Mouse (Mus musculus): ENCODE measurements around the gene Pbld2. TPM values are rescaled to one million over a fixed set of nuclear protein-coding genes. Genes with fewer than 3 reads are reported as not detected.

Pbld2 gene
- polyA plus RNA-seq, 1 experiment from 2014 or later: 1.3 TPM

- peak overlapping the region; percentile 32; the same call in 1 of the 2 replicates for H3K9ac ChIP-seq
- no peak for ATAC-seq (ENCODE audit: low FRiP score)
- H3K4me1 ChIP-seq: peaks cover 35% of the 10 kb centered on the region
- WGBS: 34% methylated on average over 6 of the region's 6 CpGs
- H3K27ac ChIP-seq: peak overlapping the region; percentile 100
- H3K9me3 ChIP-seq (replicated peaks): no peaks in the 10 kb centered on the region
- H3K4me2 ChIP-seq (replicated peaks): peak overlapping the region; percentile 76
- no peaks in the 10 kb centered on the region for H3K27me3 ChIP-seq
- H3K4me3 ChIP-seq: 0 out of 2 replicates have a peak overlapping the region, but pooled peaks have one; percentile 0
- no peaks in the 10 kb centered on the region for H3K36me3 ChIP-seq
Measured at GRCm38 (mm10) chr10:63026795-63027160, 2.7 kb downstream of the Pbld2 start.

DNA sequence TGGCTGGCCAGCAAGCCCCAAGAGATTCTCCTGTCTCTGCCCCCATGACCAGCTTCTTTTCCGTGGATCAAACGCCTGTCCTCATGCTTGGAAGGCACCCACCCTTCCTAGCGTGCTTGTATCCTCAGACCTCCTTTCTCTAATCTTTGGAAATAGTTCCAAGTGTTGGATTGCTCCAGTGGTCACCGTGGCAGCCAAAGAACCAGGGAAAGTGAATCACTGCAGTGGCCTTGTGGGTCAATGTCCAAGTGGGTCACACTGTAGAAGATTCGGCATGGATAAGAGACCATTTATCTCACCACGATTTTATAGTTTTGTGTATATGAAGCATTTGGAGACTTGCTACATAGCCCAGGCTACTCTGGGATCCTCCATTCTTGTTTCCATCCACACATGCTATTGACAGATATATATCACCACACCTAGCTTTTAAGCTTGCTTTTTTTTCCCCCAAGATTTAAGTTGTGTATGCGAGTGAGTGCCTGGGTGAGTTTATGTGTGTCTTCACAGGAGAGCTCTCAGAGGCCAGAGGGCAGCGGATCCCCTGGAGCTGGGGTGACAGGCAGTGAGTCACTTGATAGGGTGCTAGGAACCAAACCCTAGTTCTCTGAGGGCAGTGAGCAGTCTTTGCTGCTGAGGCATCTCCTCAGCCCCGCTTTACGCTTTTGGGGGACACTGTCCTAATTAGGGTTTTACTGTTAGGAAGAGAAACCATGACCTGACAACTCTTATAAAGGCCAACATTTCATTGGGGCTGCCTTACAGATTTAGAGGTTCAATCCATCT is 3.5 kb downstream of the Pbld2 start:
- peak overlapping the region; percentile 100 for H3K27ac ChIP-seq
- peaks cover 32% of the 10 kb centered on the region for H3K4me1 ChIP-seq
- H3K9ac ChIP-seq: peak overlapping the region; percentile 13; the same call in 1 of the 2 replicates
- H3K27me3 ChIP-seq: no peaks in the 10 kb centered on the region
- 85% methylated on average over 10 of the region's 10 CpGs for WGBS
- H3K36me3 ChIP-seq: no peaks in the 10 kb centered on the region
- no peak for ATAC-seq (ENCODE audit: low FRiP score)
- no peak overlapping the region for H3K4me3 ChIP-seq
- no peaks in the 10 kb centered on the region for H3K9me3 ChIP-seq (replicated peaks)
- H3K4me2 ChIP-seq (replicated peaks): 0 out of 2 replicates have a peak overlapping the region, but pooled peaks have one; percentile 76

GRCm38 (mm10) chr10:63028396-63028795 is 4.3 kb downstream of the Pbld2 start:
- H3K27me3 ChIP-seq: no peaks in the 10 kb centered on the region
- no peak overlapping the region for H3K4me2 ChIP-seq (replicated peaks)
- H3K4me1 ChIP-seq: peaks cover 32% of the 10 kb centered on the region
- 51% methylated on average over 4 of the region's 4 CpGs for WGBS
- H3K4me3 ChIP-seq: no peak overlapping the region
- H3K27ac ChIP-seq: peak overlapping the region; percentile 100
- H3K36me3 ChIP-seq: no peaks in the 10 kb centered on the region
- no peak for ATAC-seq (ENCODE audit: low FRiP score)
- H3K9ac ChIP-seq: 0 out of 2 replicates have a peak overlapping the region, but pooled peaks have one; percentile 2
- no peaks in the 10 kb centered on the region for H3K9me3 ChIP-seq (replicated peaks)

DNA sequence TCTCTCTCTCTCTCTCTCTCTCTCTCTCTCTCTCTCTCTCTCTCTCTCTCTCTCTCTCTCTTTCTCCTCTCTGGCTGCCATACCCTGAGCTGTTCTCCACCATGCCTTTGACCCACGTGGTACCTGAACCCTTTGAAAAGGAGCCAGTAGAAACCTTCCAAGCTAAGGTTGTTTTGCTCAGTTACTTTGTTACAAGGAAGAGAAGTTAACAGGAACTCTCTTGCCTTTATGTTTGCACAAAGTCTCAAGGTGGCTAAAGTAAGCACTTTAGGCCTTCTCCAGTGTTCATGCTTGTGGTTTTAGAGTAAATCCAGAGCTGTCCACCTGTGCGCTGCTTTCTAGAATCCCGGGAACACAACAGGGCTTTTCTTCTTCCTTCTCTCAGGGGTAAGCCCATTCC is 8.2 kb downstream of the Pbld2 start:
- no peak overlapping the region for H3K4me2 ChIP-seq (replicated peaks)
- H3K27me3 ChIP-seq: no peaks in the 10 kb centered on the region
- peaks cover 13% of the 10 kb centered on the region; the same call in 1 of the 2 replicates for H3K4me1 ChIP-seq
- no peak for ATAC-seq (ENCODE audit: low FRiP score)
- H3K4me3 ChIP-seq: no peak overlapping the region
- no peaks in the 10 kb centered on the region for H3K36me3 ChIP-seq
- H3K27ac ChIP-seq: no peak overlapping the region
- H3K9me3 ChIP-seq (replicated peaks): no peaks in the 10 kb centered on the region
- no peak overlapping the region for H3K9ac ChIP-seq
- WGBS: 74% methylated on average over 3 of the region's 3 CpGs

DNA sequence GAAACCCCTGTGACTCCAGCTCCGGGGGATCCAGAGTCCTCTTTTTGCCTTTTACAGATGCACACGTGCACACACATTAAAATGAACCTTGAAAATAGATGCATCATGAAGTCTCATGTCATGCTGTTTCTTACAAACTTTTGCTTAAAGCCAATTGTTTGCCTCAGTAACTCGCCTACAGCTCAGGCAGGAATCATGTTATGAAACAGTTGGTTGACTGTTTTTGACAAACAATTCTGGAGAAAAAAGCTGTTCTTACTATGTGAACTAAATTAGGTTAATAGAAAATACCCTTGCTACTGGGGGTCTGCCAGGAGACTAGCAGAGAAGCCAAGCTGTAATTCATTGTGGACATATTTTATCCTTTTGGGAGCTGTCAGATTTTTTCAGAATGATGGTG is 8.8 kb downstream of the Pbld2 start:
- no peaks in the 10 kb centered on the region for H3K36me3 ChIP-seq
- no peak overlapping the region for H3K4me3 ChIP-seq
- H3K4me2 ChIP-seq (replicated peaks): no peak overlapping the region
- 0 out of 2 replicates have a peak, but pooled peaks cover 10% of the 10 kb centered on the region for H3K4me1 ChIP-seq
- H3K9me3 ChIP-seq (replicated peaks): no peaks in the 10 kb centered on the region
- WGBS: 71% methylated on average over 3 of the region's 3 CpGs
- H3K27ac ChIP-seq: no peak overlapping the region
- no peaks in the 10 kb centered on the region for H3K27me3 ChIP-seq
- no peak for ATAC-seq (ENCODE audit: low FRiP score)
- H3K9ac ChIP-seq: no peak overlapping the region

DNA sequence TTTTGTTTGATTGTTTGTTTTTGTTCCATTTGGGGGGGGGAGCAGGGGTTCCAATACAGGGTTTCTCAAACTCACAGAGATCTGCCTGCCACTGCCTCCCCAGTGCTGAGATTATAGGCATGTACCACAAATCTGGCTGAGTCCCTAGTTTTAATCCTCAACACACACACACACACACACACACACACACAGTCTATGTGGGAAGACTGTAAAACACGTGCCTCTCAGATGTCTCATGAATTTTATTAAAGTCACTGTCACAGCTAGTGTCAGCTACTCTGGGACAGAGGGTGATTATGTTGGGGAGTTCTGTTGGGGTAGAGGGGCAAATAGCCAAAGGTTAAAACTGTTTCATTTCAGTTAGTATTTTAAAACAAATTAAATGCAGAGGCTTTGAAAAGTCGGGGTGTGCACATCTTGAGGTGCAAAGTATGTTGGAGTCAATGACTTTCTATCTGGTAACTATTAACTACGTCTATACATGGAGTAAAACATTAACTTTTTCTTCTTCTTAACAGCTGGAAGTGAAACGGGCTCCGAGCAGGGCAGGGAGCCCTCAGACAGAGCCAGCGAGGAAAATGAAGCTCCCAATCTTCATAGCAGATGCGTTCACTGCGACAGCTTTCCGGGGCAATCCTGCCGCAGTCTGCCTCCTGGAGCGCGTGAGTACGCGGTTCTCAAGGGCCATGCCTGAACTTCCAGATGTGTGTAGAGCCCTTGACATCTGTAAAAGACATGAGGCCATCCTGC is 14.6 kb downstream of the Pbld2 start:
- WGBS: 63% methylated on average over 14 of the region's 14 CpGs
- H3K27ac ChIP-seq: no peak overlapping the region
- H3K9me3 ChIP-seq (replicated peaks): no peaks in the 10 kb centered on the region
- H3K4me2 ChIP-seq (replicated peaks): no peak overlapping the region
- H3K36me3 ChIP-seq: no peaks in the 10 kb centered on the region
- no peak overlapping the region for H3K9ac ChIP-seq
- no peak overlapping the region for H3K4me3 ChIP-seq
- ATAC-seq (ENCODE audit: low FRiP score): no peak
- H3K27me3 ChIP-seq: no peaks in the 10 kb centered on the region
- H3K4me1 ChIP-seq: no peaks in the 10 kb centered on the region

GRCm38 (mm10) chr10:63039867-63040628 is 15.9 kb downstream of the Pbld2 start:
- 84% methylated on average over 5 of the region's 5 CpGs for WGBS

GRCm38 (mm10) chr10:63043154-63043553 is 19.0 kb downstream of the Pbld2 start:
- ATAC-seq (ENCODE audit: low FRiP score): no peak
- no peaks in the 10 kb centered on the region for H3K4me1 ChIP-seq
- no peaks in the 10 kb centered on the region for H3K9me3 ChIP-seq (replicated peaks)
- H3K4me3 ChIP-seq: no peak overlapping the region
- 69% methylated on average over 3 of the region's 3 CpGs for WGBS
- H3K4me2 ChIP-seq (replicated peaks): no peak overlapping the region
- H3K27me3 ChIP-seq: no peaks in the 10 kb centered on the region
- no peak overlapping the region for H3K9ac ChIP-seq
- H3K27ac ChIP-seq: no peak overlapping the region
- H3K36me3 ChIP-seq: no peaks in the 10 kb centered on the region

More at GRCm38 (mm10) chr10:63039867-63040628, 15.9 kb downstream of the Pbld2 start:
- Histone ChIP-seq H3K9me3 (replicated peaks) (no peaks in the 10 kb centered on the region), H3K9ac (no peak overlapping the region), H3K27ac (no peak overlapping the region), H3K36me3 (no peaks in the 10 kb centered on the region), H3K4me2 (replicated peaks) (no peak overlapping the region), H3K4me1 (no peaks in the 10 kb centered on the region), H3K4me3 (no peak overlapping the region), H3K27me3 (no peaks in the 10 kb centered on the region)
- ATAC-seq (ENCODE audit: low FRiP score): no peak

DNA sequence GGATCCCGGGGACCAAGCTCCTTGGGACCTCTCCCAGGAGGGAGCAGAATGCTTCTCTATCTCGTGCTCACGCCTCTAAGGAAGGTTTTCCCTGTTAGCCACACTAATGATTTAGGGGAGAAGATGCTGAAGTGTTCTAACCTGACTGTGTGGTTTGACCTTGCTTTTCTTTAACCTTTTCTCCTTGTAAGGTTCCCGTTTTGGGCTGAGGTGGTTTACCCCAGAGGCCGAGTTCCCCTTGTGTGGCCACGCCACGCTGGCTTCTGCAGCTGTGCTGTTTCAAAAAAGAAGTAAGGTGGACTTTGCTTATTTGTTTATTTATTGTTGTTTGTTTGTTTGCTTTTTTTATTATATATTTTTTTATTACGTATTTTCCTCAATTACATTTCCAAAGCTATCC is 23.6 kb downstream of the Pbld2 start:
- ATAC-seq (ENCODE audit: low FRiP score): no peak
- no peak overlapping the region for H3K4me2 ChIP-seq (replicated peaks)
- 96% methylated on average over 8 of the region's 8 CpGs for WGBS
- no peaks in the 10 kb centered on the region for H3K36me3 ChIP-seq
- no peak overlapping the region for H3K4me3 ChIP-seq
- H3K4me1 ChIP-seq: no peaks in the 10 kb centered on the region
- H3K9me3 ChIP-seq (replicated peaks): no peaks in the 10 kb centered on the region
- no peaks in the 10 kb centered on the region for H3K27me3 ChIP-seq
- H3K27ac ChIP-seq: no peak overlapping the region
- no peak overlapping the region for H3K9ac ChIP-seq

DNA sequence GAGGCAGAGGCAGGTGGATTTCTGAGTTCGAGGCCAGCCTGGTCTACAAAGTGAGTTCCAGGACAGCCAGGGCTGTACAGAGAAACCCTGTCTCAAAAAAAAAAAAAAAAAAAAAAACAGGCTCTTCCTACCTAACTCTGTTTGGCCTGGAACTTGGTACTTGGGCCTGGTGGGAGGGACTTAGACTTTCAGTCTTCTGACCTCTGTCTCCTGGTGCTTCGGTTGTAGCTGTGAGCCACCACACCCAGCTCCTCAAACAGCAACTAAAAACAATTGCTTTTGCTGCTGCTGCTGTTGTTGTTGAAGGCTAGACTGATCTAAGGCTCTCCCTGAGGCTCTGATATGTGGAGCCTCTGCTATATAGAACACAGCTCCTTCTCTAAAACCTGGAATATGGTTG is 25.0 kb downstream of the Pbld2 start:
- no peaks in the 10 kb centered on the region for H3K36me3 ChIP-seq
- peaks cover 5% of the 10 kb centered on the region; the same call in 1 of the 2 replicates for H3K4me1 ChIP-seq
- no peaks in the 10 kb centered on the region for H3K9me3 ChIP-seq (replicated peaks)
- no peaks in the 10 kb centered on the region for H3K27me3 ChIP-seq
- H3K4me3 ChIP-seq: no peak overlapping the region
- no peak overlapping the region for H3K9ac ChIP-seq
- WGBS: 79% methylated on average over 2 of the region's 2 CpGs
- no peak overlapping the region for H3K4me2 ChIP-seq (replicated peaks)
- no peak for ATAC-seq (ENCODE audit: low FRiP score)
- no peak overlapping the region for H3K27ac ChIP-seq

- no peak overlapping the region for H3K4me3 ChIP-seq
- no peak overlapping the region for H3K4me2 ChIP-seq (replicated peaks)
- no peak overlapping the region for H3K9ac ChIP-seq
- H3K27me3 ChIP-seq: no peaks in the 10 kb centered on the region
- H3K9me3 ChIP-seq (replicated peaks): no peaks in the 10 kb centered on the region
- no peak for ATAC-seq (ENCODE audit: low FRiP score)
- WGBS: 71% methylated on average over 7 of the region's 7 CpGs
- H3K36me3 ChIP-seq: no peaks in the 10 kb centered on the region
- H3K27ac ChIP-seq: no peak overlapping the region
- H3K4me1 ChIP-seq: peaks cover 5% of the 10 kb centered on the region; the same call in 1 of the 2 replicates
Measured at GRCm38 (mm10) chr10:63051267-63051666, 27.2 kb downstream of the Pbld2 start.

DNA sequence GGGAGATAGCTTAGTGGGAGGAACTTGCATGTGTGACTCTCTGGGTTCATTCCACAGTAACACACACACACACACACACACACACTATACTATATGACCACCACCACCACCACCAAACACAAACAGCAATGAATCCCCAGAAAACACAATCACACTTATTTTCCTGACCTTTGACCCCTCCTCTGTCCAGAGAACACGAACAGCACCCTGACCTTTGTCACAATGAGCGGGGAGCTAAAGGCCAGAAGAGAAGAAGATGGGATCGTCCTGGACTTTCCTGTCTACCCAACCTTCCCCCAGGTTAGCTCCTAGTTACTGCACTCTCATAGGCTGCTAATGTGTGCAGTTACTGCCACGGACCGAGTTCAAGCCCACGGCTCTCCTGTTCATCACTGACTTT is 27.9 kb downstream of the Pbld2 start:
- no peak overlapping the region for H3K9ac ChIP-seq
- no peaks in the 10 kb centered on the region for H3K27me3 ChIP-seq
- no peaks in the 10 kb centered on the region for H3K9me3 ChIP-seq (replicated peaks)
- H3K4me3 ChIP-seq: no peak overlapping the region
- ATAC-seq (ENCODE audit: low FRiP score): no peak
- 77% methylated on average over 6 of the region's 6 CpGs for WGBS
- no peak overlapping the region for H3K4me2 ChIP-seq (replicated peaks)
- peaks cover 5% of the 10 kb centered on the region; the same call in 1 of the 2 replicates for H3K4me1 ChIP-seq
- no peak overlapping the region for H3K27ac ChIP-seq
- H3K36me3 ChIP-seq: no peaks in the 10 kb centered on the region

All from hindbrain, embryonic 12.5 days (tissue).